Mouse (Mus musculus): ENCODE results near the gene Nfkb1.
A peak's percentile ranks its signal among the peaks of the same experiment; 100 is the strongest.

Nfkb1 gene

GRCm38 (mm10) chr3:135691191-135692131 is at the start of gene Nfkb1:
Nfkb1 (minus strand) TSS chr3:135691547.
- DNase-seq (ENCODE audit: low spot score in 2 of 2) = peak; percentile 18 to 42

GRCm38 (mm10) chr3:135740711-135741110 is 49.4 kb upstream of the Nfkb1 start:
- no peak for DNase-seq (ENCODE audit: low spot score in 2 of 2)

- DNase-seq (ENCODE audit: low spot score in 2 of 2) = no peak
These were observed 43.4 kb upstream of the Nfkb1 start for GRCm38 (mm10) chr3:135734736-135735135.

GRCm38 (mm10) chr3:135732747-135733445 is 41.5 kb upstream of the Nfkb1 start:
- DNase-seq (ENCODE audit: low spot score in 2 of 2) = no peak

GRCm38 (mm10) chr3:135731292-135732047 is 40.1 kb upstream of the Nfkb1 start:
- peak; percentile 93 to 96 for DNase-seq (ENCODE audit: low spot score in 2 of 2)

- no peak for DNase-seq (ENCODE audit: low spot score in 2 of 2)
These were observed 39.4 kb upstream of the Nfkb1 start for GRCm38 (mm10) chr3:135730790-135731189.

- DNase-seq (ENCODE audit: low spot score in 2 of 2) = no peak
These were observed 38.2 kb upstream of the Nfkb1 start for GRCm38 (mm10) chr3:135729575-135729974.

- DNase-seq (ENCODE audit: low spot score in 2 of 2) = no peak
These were observed 37.6 kb upstream of the Nfkb1 start for GRCm38 (mm10) chr3:135728900-135729299.

GRCm38 (mm10) chr3:135727339-135727738 is 36.0 kb upstream of the Nfkb1 start:
- DNase-seq (ENCODE audit: low spot score in 2 of 2) = no peak

GRCm38 (mm10) chr3:135726521-135727275 is 35.4 kb upstream of the Nfkb1 start:
- no peak for DNase-seq (ENCODE audit: low spot score in 2 of 2)

- no peak for DNase-seq (ENCODE audit: low spot score in 2 of 2)
These were observed 34.7 kb upstream of the Nfkb1 start for GRCm38 (mm10) chr3:135726023-135726422.

GRCm38 (mm10) chr3:135722104-135722503 is 30.8 kb upstream of the Nfkb1 start:
- no peak for DNase-seq (ENCODE audit: low spot score in 2 of 2)

GRCm38 (mm10) chr3:135719969-135720368 is 28.6 kb upstream of the Nfkb1 start:
- no peak for DNase-seq (ENCODE audit: low spot score in 2 of 2)

GRCm38 (mm10) chr3:135719179-135719532 is 27.8 kb upstream of the Nfkb1 start:
- DNase-seq (ENCODE audit: low spot score in 2 of 2) = no peak

- DNase-seq (ENCODE audit: low spot score in 2 of 2) = no peak
These were observed 27.2 kb upstream of the Nfkb1 start for GRCm38 (mm10) chr3:135718323-135719178.

- no peak for DNase-seq (ENCODE audit: low spot score in 2 of 2)
These were observed 21.9 kb upstream of the Nfkb1 start for GRCm38 (mm10) chr3:135713016-135713950.

- DNase-seq (ENCODE audit: low spot score in 2 of 2) = no peak
These were observed 20.3 kb upstream of the Nfkb1 start for GRCm38 (mm10) chr3:135711613-135712012.

- no peak for DNase-seq (ENCODE audit: low spot score in 2 of 2)
These were observed 19.8 kb upstream of the Nfkb1 start for GRCm38 (mm10) chr3:135711040-135711570.

GRCm38 (mm10) chr3:135703307-135703706 is 12.0 kb upstream of the Nfkb1 start:
- no peak for DNase-seq (ENCODE audit: low spot score in 2 of 2)

All from right cerebral cortex, postnatal 36 days (tissue).